7 mouse cellular contexts compared by ENCODE assay signal in the genomic region with DNA sequence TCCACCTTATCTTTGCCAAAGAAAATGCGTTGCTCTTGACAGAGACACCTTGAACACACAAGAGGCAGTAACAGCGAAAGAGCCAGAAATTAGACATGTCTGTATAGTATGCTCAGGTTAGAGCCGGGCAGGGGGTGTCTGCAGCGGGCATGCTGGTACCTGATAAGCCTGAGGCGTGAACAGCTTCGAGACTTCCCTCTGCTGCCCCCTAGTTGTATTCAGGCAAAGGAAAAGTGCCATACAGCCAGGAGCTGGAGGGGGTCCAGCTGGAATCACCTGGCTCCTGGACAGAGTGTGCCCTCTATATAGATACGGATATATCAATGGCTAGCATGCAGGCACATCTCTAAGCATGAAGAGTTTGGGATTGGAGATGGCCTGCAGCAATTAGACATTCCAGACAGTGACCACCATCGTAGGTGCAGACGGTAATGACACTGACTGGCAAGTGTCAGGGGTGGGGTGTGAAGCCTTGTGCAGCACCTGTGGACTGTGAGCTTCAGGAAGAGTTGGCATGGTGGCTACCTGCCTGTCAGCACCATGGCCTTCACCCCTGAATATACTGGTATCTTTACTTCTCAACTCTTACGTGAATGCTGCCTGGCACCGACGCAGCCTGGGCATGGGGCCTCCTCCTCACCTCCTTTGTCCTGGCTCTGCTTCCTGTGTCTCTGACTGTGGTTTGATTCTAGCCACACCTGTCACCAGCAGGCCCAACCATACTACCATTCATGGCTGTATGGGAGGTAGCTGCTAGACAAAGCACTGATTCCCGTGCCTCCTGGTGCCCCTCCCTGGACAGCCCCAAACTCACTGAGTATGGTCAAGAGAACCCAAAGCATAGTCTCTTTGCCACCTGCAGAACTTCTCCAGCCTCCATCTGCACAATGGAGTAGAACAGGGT. TPM values are rescaled to one million over a fixed set of nuclear protein-coding genes. Genes with fewer than 3 reads are reported as not detected.
DNase-seq lines count a peak whose midpoint lies in the region; ATAC-seq and TF ChIP-seq lines count a peak whose summit lies in the region.

No protein-coding gene starts in this region.

- TF ChIP-seq CTCF in bone marrow, adult 2 months (IDR thresholded peaks at IDR 0.05; ENCODE audit: control insufficient read depth, insufficient read depth, low read length), result peak; percentile 47; the same call in 1 of the 2 replicates

- no peaks in the 10 kb centered on the region for H3K9me3 ChIP-seq in limb, embryonic 11.5 days (ENCODE audit: control insufficient read depth, low read length)
- H3K9me3 ChIP-seq in limb, embryonic 10.5 days (replicated peaks), result no peaks in the 10 kb centered on the region
- no peaks in the 10 kb centered on the region for H3K9me3 ChIP-seq in embryonic facial prominence, embryonic 14.5 days (ENCODE audit: control insufficient read depth, low read length)
- H3K9me3 ChIP-seq in liver, embryonic 15.5 days (replicated peaks), result no peaks in the 10 kb centered on the region
- H3K9me3 ChIP-seq in hindbrain, embryonic 10.5 days, result no peaks in the 10 kb centered on the region

- no peak for ATAC-seq in limb, embryonic 11.5 days (ENCODE audit: insufficient number of reproducible peaks, low FRiP score, low TSS enrichment, low read depth)
- 0 out of 2 replicates have a peak, but pooled peaks have one; percentile 9 for ATAC-seq in embryonic facial prominence, embryonic 14.5 days (ENCODE audit: low read depth)
- peak; percentile 41; the same call in 1 of the 2 replicates for ATAC-seq in liver, embryonic 15.5 days (ENCODE audit: insufficient read depth)

- no peak overlapping the region for H3K4me3 ChIP-seq in limb, embryonic 11.5 days (ENCODE audit: low read depth, low read length)
- no peak overlapping the region for H3K4me3 ChIP-seq in limb, embryonic 10.5 days
- H3K4me3 ChIP-seq in bone marrow, adult 2 months (replicated peaks; ENCODE audit: control insufficient read depth, low read depth, low read length), result no peak overlapping the region
- no peak overlapping the region for H3K4me3 ChIP-seq in embryonic facial prominence, embryonic 14.5 days (ENCODE audit: low read depth, low read length)
- no peak overlapping the region for H3K4me3 ChIP-seq in liver, embryonic 15.5 days (replicated peaks)
- no peak overlapping the region for H3K4me3 ChIP-seq in hindbrain, embryonic 10.5 days

- peak; percentile 47 for DNase-seq in limb, embryonic 11.5 days (ENCODE audit: low spot score)
- DNase-seq in limb, embryonic 10.5 days (ENCODE audit: low spot score), result no peak
- peak; percentile 75 for DNase-seq in embryonic facial prominence, embryonic 14.5 days (ENCODE audit: low spot score)
- peak; percentile 24 to 29 for DNase-seq in thymus, postnatal 36 days
- DNase-seq in hindbrain, embryonic 10.5 days (ENCODE audit: low spot score), result no peak

- no peak overlapping the region for H3K9ac ChIP-seq in limb, embryonic 11.5 days (ENCODE audit: low read length)
- no peak overlapping the region for H3K9ac ChIP-seq in embryonic facial prominence, embryonic 14.5 days (ENCODE audit: low read depth, low read length)
- no peak overlapping the region for H3K9ac ChIP-seq in liver, embryonic 15.5 days

- H3K4me2 ChIP-seq in limb, embryonic 11.5 days (ENCODE audit: low read depth, severe bottlenecking), result no peak overlapping the region
- H3K4me2 ChIP-seq in embryonic facial prominence, embryonic 14.5 days (ENCODE audit: low read depth, low read length), result no peak overlapping the region
- H3K4me2 ChIP-seq in liver, embryonic 15.5 days, result no peak overlapping the region

- no peak for TF ChIP-seq POLR2A in bone marrow, adult 2 months (IDR thresholded peaks at IDR 0.05; ENCODE audit: borderline replicate concordance, control insufficient read depth, low read depth, low read length)

- H3K27me3 ChIP-seq in limb, embryonic 11.5 days (ENCODE audit: control insufficient read depth, insufficient read depth, low read length), result no peaks in the 10 kb centered on the region
- no peaks in the 10 kb centered on the region for H3K27me3 ChIP-seq in limb, embryonic 10.5 days (ENCODE audit: low read depth, poor library complexity, severe bottlenecking)
- no peaks in the 10 kb centered on the region for H3K27me3 ChIP-seq in embryonic facial prominence, embryonic 14.5 days (replicated peaks; ENCODE audit: control insufficient read depth, insufficient read depth, low read length)
- H3K27me3 ChIP-seq in liver, embryonic 15.5 days, result no peaks in the 10 kb centered on the region
- H3K27me3 ChIP-seq in hindbrain, embryonic 10.5 days (ENCODE audit: insufficient read depth, poor library complexity, severe bottlenecking), result no peaks in the 10 kb centered on the region

- H3K27ac ChIP-seq in limb, embryonic 11.5 days (replicated peaks; ENCODE audit: low read depth, low read length), result no peak overlapping the region
- H3K27ac ChIP-seq in limb, embryonic 10.5 days, result no peak overlapping the region
- H3K27ac ChIP-seq in bone marrow, adult 2 months (ENCODE audit: control insufficient read depth, insufficient read depth, low read depth, low read length, poor library complexity), result no peak overlapping the region
- H3K27ac ChIP-seq in embryonic facial prominence, embryonic 14.5 days (replicated peaks; ENCODE audit: low read depth, low read length), result no peak overlapping the region
- no peak overlapping the region for H3K27ac ChIP-seq in liver, embryonic 15.5 days (replicated peaks)
- no peak overlapping the region for H3K27ac ChIP-seq in hindbrain, embryonic 10.5 days

- 66% methylated on average over 13 of the region's 13 CpGs for WGBS in limb, embryonic 11.5 days
- WGBS in limb, embryonic 10.5 days, result 65% methylated on average over 13 of the region's 13 CpGs
- WGBS in bone marrow, adult 2 months, result 52% methylated on average over 13 of the region's 13 CpGs
- WGBS in embryonic facial prominence, embryonic 14.5 days, result 67% methylated on average over 13 of the region's 13 CpGs
- WGBS in liver, embryonic 15.5 days (ENCODE audit: insufficient replicate concordance), result 49% methylated on average over 13 of the region's 13 CpGs
- WGBS in hindbrain, embryonic 10.5 days, result 73% methylated on average over 13 of the region's 13 CpGs

- H3K36me3 ChIP-seq in limb, embryonic 11.5 days (ENCODE audit: control insufficient read depth, insufficient read depth, low read length), result no peaks in the 10 kb centered on the region
- H3K36me3 ChIP-seq in limb, embryonic 10.5 days, result no peaks in the 10 kb centered on the region
- H3K36me3 ChIP-seq in embryonic facial prominence, embryonic 14.5 days (ENCODE audit: control insufficient read depth, insufficient read depth, low read length), result no peaks in the 10 kb centered on the region
- H3K36me3 ChIP-seq in liver, embryonic 15.5 days (replicated peaks), result no peaks in the 10 kb centered on the region
- H3K36me3 ChIP-seq in hindbrain, embryonic 10.5 days, result no peaks in the 10 kb centered on the region

- H3K4me1 ChIP-seq in limb, embryonic 11.5 days (ENCODE audit: control insufficient read depth, insufficient read depth, low read length), result peaks cover 30% of the 10 kb centered on the region
- H3K4me1 ChIP-seq in limb, embryonic 10.5 days, result peaks cover 59% of the 10 kb centered on the region
- peaks cover 2% of the 10 kb centered on the region for H3K4me1 ChIP-seq in bone marrow, adult 2 months (ENCODE audit: control insufficient read depth, insufficient read depth, low read length)
- H3K4me1 ChIP-seq in embryonic facial prominence, embryonic 14.5 days (ENCODE audit: control insufficient read depth, insufficient read depth, low read length), result peaks cover 40% of the 10 kb centered on the region
- H3K4me1 ChIP-seq in liver, embryonic 15.5 days (replicated peaks), result peaks cover 54% of the 10 kb centered on the region
- H3K4me1 ChIP-seq in hindbrain, embryonic 10.5 days (replicated peaks), result peaks cover 63% of the 10 kb centered on the region

RNA-seq across cellular contexts. Expression of gene Rxra, which starts 54.0 kb away (rescaled TPM):
- polyA plus RNA-seq in limb, embryonic 11.5 days (2014; fragmentation: Nextera tagmentation; extraction: Ambion mirVana), result 8.7 TPM in 2 replicates
- 8.7 and 10.9 TPM in 2 replicates for polyA plus RNA-seq in limb, embryonic 10.5 days (2016; fragmentation: Nextera tagmentation; extraction: Ambion mirVana)
- polyA plus RNA-seq in bone marrow, adult 2 months (2011; ENCODE audit: insufficient read depth, insufficient read length, low replicate concordance, missing spikeins), result 4.9 and 7.3 TPM in 2 replicates
- 11.3 and 11.5 TPM in 2 replicates for polyA plus RNA-seq in embryonic facial prominence, embryonic 14.5 days (2014; fragmentation: Nextera tagmentation; extraction: Ambion mirVana)
- 4.7 and 5.8 TPM in 2 replicates for polyA plus RNA-seq in liver, embryonic 15.5 days (2015; fragmentation: Nextera tagmentation; extraction: Ambion mirVana)
- polyA plus RNA-seq in hindbrain, embryonic 10.5 days (2016; fragmentation: Nextera tagmentation; extraction: Ambion mirVana), result 10.0 and 10.3 TPM in 2 replicates

Comparison
In these comparisons a context has a peak if more than half of its experiments do, and no peak if none do; other contexts are left out.
1. DNase-seq: peak in limb, embryonic 11.5 days (single experiment), embryonic facial prominence, embryonic 14.5 days (single experiment) and thymus, postnatal 36 days (2 of 2); none in limb, embryonic 10.5 days (single experiment) and hindbrain, embryonic 10.5 days (single experiment).